Mouse (Mus musculus) thymus, postnatal 0 days (tissue): Measurements from ENCODE around the gene Cadm3. TPM values are rescaled to one million over a fixed set of nuclear protein-coding genes. Genes with fewer than 3 reads are reported as not detected.

Experiments used
- DNase-seq: peaks from one replicate; pipeline ENCODE4 v3.0.0-alpha.2; 2015; ENCODE audit warnings: low spot score
- polyA plus RNA-seq: library from polyadenylated mRNA; unstranded; fragments of >200 nt; fragmentation: Nextera tagmentation; extraction: Ambion mirVana; gene quantifications from 2 replicates; pipeline ENCODE4 v1.2.1, GENCODE M21; 2015

The Cadm3 gene
- polyA plus RNA-seq, result 0.26 and 0.42 TPM in 2 replicates

- no peak for DNase-seq
These were observed at the start of gene Cadm3 for GRCm38 (mm10) chr1:173367356-173368046. Gene Cadm3 (minus strand): TSS chr1:173367695.

DNA sequence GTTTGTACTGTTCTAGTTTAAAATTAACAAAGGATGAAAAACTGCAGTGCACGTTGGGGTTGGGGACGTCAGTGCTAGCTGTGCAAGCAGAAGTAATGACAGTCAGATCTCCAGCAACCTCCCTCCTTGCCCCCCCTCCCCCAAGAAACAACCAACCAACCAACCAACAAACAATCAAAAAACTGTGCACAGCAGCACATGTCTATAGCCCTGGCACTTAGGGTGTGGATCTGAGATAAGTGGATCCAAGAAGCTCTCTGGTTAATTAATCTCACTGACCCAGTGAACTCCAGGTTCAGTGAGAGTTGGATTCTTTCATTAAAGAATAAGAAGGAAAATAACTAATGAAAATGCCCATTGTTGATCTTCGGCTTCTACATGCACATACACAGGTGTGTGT is 47.1 kb upstream of the Cadm3 start:
- no peak for DNase-seq

DNA sequence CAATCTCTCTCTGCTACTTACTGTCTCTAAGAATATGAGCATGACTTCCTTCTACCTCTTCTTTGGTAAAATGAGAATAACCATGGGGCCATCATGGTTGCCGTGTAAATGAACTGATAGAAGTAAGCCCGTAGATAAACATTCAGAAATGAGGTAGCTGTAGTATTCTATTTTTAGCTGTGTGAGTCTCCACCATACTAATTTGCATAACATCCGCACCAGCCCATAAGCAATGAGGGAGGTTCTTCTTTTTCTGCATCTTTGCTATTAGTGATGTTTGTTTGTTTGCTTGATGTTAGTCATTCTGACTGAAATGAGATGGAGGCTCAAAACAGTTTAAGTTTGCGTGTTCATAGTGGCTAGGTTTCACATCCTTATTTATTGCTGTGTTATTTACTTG is 44.4 kb upstream of the Cadm3 start:
- DNase-seq, result no peak

- no peak for DNase-seq
These were observed 41.6 kb upstream of the Cadm3 start for GRCm38 (mm10) chr1:173409066-173409465.

DNA sequence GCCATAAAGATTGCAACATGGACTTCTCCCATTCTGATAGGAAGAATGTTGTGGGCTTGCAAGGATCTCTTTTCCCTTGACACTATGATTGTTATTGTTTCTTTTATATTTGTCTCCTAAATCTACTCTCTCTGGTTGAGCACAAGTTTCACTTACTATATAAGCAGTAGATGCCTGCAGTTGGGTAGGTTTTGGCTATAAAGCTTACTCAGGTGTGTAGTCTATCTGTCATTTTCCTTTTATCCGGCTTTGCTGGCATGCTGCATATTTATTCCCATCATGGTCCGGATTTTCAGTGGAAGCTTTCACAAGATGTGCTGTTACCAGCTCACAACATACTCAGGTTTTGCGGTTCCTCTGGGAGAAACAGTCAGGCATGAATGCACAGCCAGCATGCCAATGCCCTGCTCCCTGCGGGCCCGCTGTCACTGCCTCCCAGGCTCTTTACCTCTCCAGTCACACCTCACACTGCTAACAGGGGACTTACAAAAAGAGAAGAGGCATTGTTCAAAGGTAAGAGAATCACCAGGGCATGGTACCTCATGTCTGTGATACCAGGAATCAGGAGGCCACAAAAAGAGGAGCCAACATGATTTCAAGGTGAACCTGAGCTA is 37.3 kb upstream of the Cadm3 start:
- no peak for DNase-seq

DNA sequence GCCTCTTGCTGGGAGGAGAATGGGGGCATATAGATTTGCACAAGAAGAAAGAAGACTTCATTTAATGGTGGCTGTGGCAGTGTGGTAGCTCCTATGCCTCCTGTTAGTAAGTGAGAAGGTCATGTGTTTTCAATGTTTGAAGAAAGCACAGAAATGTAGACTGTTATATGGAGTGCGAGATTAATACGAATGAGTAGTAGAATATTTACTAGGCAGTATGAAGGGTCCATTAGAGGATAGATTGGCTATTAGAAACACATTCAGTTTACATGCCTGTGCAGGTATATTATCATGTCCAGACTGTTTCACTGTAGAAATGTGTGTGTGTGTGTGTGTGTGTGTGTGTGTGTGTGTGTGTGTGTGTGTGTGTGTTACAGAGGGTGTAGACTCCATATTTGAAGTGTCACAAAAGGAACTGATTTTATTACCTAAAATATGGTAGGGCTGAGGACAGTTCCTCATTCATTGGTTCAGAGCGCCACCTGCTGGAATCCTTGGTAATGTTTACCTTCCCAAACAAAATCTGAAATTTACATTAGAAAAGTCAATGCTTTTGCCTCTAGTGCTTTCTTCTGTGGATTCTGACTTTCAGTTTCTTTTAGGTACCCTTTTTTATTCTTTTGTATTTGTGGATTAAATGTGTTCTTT is 31.0 kb upstream of the Cadm3 start:
- peak; percentile 56 for DNase-seq

DNA sequence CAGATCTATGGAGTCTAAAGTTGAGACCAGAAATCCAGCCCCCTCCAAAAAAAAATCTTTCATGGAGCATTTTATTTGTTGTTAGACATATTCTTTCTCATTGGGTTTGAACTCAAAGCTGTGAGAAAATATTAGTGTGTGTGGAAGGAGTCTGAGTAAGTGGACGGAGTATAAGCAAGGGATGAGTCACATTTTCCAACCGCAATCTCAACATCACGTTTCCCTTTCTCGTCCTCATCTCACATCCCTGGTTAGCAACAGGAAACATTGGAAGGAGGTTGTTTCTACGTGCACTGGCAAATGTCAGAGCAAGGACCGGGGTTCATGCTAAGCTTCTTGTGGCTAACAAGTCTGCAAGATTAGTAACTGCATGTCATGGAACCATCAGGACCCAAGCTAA is 24.3 kb upstream of the Cadm3 start:
- no peak for DNase-seq

DNA sequence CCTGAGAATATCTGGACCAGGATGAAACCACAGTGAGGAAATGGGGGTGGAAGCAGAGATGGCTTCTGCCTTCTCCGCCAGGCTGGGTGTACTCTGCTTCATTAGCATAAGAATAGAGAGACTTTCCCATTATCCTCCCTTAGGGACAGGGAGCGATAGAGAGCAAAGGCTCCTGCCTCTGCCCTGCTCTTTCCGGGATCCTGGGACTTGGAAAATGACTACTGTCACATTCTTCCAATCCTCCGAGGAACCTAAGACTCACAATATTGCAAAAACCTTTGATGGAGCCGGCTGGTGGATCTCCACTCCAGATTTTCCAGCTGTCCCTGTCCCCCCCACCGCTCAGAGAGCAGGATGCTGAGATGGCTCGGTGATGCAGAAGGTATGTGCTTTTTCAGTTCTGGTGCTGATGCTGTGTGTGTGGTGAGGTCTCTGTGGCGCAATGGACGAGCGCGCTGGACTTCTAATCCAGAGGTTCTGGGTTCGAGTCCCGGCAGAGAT is 22.5 kb upstream of the Cadm3 start:
- no peak for DNase-seq

- DNase-seq, result no peak
These were observed 21.9 kb upstream of the Cadm3 start for GRCm38 (mm10) chr1:173389431-173389830.

DNA sequence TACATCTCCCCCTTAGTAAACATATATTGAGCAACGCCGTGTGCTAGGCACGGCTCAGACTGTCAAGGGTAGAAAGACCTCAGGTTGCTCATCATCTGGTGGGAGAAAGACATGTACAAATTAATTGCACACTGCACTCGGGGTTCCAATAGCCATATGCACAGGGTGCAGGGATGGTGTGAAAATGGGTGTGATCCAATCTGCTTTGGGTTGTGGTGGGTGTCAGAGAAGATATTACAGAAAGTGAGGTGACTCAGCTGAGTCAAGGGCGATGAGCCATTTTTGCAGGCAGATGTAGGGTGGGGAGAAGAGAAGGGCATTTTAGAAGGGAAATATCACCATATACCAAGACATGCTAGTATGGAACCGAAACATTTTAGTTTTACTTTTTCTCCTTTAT is 13.9 kb upstream of the Cadm3 start:
- DNase-seq, result no peak

DNA sequence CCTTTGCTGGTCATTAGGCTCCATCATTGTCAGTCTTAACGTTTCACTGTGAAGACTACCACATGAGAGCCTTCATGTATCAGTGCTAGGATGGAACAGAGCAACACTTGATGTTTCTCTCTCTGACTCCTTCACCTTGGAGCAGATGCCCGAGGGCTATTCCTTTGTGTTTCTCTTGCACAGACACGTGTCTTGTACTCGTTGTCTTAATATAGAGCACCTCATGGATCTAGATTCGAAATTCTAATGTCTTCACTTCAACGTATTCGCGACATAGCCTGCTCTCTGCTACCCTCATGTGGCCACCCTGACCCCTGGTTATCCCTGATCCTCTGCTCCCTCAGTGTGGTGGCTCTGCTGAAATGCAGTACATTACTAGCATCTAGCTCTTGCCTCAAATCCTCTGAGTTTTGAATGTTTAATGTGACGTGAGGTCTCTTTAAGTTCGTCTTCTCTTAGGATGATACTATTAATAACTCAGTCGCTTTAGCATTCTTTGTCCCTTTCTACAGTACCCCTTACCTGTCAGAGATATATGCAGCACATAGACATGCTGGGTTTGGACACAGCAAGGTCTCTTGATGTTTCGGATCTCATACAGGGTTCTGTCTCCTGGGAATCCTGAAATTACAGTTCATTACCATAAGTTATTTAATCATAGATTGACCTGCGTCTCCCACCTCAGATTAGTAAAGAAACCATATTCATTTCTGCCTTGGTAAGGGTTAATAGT is 10.1 kb upstream of the Cadm3 start:
- DNase-seq, result no peak

DNA sequence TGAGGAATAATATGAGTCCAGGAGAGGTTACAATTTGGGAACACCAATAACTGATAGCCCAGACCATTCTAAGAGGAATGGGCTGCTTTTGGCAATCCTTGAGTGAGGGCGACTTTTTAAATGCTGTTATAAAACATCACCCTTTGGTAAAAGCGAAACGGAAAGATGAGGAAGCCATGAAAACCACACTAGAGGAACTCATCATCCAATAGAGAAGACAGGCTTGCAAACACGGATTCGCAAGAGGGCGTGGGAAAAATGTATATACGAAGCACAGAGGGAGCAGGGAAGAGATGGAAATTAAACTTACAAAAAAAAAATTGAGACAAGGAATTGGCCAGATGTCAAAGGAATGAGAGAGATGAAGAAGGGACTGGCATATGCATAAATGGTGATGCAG is 6.5 kb upstream of the Cadm3 start:
- DNase-seq, result no peak

- no peak for DNase-seq
These were observed 4.1 kb upstream of the Cadm3 start for GRCm38 (mm10) chr1:173371586-173371985.

GRCm38 (mm10) chr1:173370456-173370855 is 3.0 kb upstream of the Cadm3 start:
- no peak for DNase-seq

GRCm38 (mm10) chr1:173369611-173370010 is 2.1 kb upstream of the Cadm3 start:
- DNase-seq, result no peak

GRCm38 (mm10) chr1:173366701-173367355 is 667 bp downstream of the Cadm3 start:
- no peak for DNase-seq

DNA sequence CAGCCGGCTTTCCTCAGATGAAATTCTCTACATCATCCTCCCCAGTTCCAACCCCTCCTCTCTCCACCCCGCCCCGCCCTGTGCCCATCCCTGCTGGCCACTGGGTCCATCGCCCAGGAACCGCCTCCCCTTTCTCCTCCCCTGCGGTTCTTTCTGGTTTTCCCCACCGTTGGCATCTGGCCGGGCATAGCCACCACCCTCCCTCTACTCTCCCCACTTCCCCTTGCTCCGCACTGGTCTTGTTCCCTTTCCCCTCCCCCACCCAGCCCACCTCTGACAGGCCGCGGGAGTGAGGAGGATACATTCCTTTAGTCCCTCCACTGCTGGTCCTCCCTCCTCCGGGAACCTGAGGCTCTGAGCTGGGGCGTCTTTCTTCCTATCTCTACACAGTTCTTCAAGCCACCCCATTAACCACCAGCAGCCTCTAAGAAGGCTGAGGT is 1.5 kb downstream of the Cadm3 start:
- no peak for DNase-seq

DNA sequence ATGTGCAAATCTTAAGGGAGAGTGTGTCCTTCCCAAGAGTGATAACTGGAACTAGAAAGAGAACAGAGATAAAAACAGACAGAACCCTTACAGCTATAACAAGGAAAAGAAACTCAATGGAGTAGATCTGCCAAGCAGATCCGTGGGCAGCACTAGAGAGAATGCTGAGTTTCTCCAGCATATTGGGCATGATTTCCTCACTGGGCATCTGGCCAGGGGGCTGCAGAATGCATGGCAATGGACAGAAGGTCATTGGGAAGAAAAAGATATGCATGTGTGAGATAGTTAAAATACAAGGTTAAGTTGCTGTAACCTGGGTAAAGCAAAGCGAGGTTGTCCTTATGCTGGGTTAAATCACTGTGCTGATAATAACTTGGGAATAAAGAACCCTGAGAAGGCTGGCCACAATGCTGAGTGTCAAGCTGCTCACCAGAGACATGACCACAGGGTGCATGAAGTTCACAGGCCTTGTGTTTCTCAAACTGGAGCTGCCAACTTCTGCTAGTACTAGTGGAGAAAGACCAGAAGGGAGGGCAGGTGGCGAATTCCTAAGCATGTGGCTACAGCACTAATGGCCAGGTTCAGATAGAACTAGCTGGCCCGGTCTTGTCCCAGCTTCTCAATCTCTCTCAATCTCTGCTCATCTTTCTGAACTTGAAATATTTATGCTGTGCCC is 3.2 kb downstream of the Cadm3 start:
- DNase-seq, result no peak

DNA sequence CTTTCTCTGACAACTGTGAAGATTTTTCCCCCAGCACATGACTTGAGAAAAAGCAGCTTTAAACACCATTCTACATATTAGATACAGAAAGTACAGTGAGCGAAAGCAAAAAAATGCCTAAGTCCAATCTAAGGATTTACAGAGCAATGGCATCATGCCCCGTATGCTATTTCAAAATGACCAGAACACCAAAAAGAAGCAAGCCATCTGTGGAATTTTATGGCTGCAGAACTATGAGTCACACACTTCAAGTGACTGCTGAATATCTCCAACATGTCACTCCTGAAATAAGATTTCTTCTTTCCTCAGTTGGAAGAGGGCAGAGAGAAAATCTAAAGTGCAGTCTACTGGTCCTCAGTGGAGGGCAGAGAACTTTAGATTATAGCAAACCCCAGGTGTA is 4.1 kb downstream of the Cadm3 start:
- DNase-seq, result no peak

DNA sequence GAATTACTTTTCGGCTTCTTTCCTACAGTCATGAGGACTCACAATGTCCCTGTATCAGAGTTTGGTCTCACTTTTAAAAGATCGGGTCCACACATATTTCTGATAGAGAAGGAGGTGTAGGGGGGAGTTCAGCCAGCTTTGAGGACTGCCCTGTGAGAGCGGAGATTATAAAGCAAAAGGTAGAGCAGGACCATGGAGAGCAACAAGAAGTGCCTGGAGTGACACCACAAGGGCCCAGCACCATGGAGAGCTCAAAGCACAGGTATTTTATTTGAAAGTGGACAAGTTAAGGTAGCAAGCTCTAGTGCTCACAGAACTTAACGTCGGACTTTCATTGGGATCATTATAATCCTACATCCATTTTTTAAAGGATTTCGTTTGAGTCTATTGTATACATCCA is 5.8 kb downstream of the Cadm3 start:
- peak; percentile 46 for DNase-seq
